Mouse (Mus musculus): ENCODE data around the gene Bcs1l.
A peak's percentile ranks its signal among the peaks of the same experiment; 100 is the strongest.

Gene Bcs1l

GRCm38 (mm10) chr1:74587773-74588445 is at the start of gene Bcs1l, which contains the start of gene Zfp142:
Bcs1l (plus strand) TSS chr1:74588289.
Zfp142 (minus strand) TSS chr1:74588246.
- DNase-seq (ENCODE audit: extremely low spot score, low read depth, low spot score) = peak; percentile 95

- DNase-seq (ENCODE audit: extremely low spot score, low read depth, low spot score) = no peak
Measured at GRCm38 (mm10) chr1:74538650-74539049, 49.4 kb upstream of the Bcs1l start.

- no peak for DNase-seq (ENCODE audit: extremely low spot score, low read depth, low spot score)
Measured at GRCm38 (mm10) chr1:74542451-74542961, 45.6 kb upstream of the Bcs1l start, which contains the start of gene Plcd4. Plcd4 (plus strand) TSS chr1:74542888.

- no peak for DNase-seq (ENCODE audit: extremely low spot score, low read depth, low spot score)
Measured at GRCm38 (mm10) chr1:74544184-74544583, 43.9 kb upstream of the Bcs1l start, which contains the start of gene Usp37. Usp37 (minus strand) TSS chr1:74544284.

- DNase-seq (ENCODE audit: extremely low spot score, low read depth, low spot score) = no peak
Measured at GRCm38 (mm10) chr1:74559061-74559460, 29.0 kb upstream of the Bcs1l start.

- no peak for DNase-seq (ENCODE audit: extremely low spot score, low read depth, low spot score)
Measured at GRCm38 (mm10) chr1:74565834-74566233, 22.3 kb upstream of the Bcs1l start.

- no peak for DNase-seq (ENCODE audit: extremely low spot score, low read depth, low spot score)
Measured at GRCm38 (mm10) chr1:74569739-74570719, 18.1 kb upstream of the Bcs1l start.

GRCm38 (mm10) chr1:74582621-74583020 is 5.5 kb upstream of the Bcs1l start:
- DNase-seq (ENCODE audit: extremely low spot score, low read depth, low spot score) = no peak

- DNase-seq (ENCODE audit: extremely low spot score, low read depth, low spot score) = no peak
Measured at GRCm38 (mm10) chr1:74584616-74585398, 3.3 kb upstream of the Bcs1l start.

GRCm38 (mm10) chr1:74587233-74587772 is 786 bp upstream of the Bcs1l start:
- DNase-seq (ENCODE audit: extremely low spot score, low read depth, low spot score) = peak; percentile 5

- DNase-seq (ENCODE audit: extremely low spot score, low read depth, low spot score) = no peak
Measured at GRCm38 (mm10) chr1:74594434-74594833, 6.3 kb downstream of the Bcs1l start.

GRCm38 (mm10) chr1:74600501-74601266 is 12.6 kb downstream of the Bcs1l start:
- no peak for DNase-seq (ENCODE audit: extremely low spot score, low read depth, low spot score)

GRCm38 (mm10) chr1:74601267-74601962 is 13.3 kb downstream of the Bcs1l start, which contains the start of the genes Rnf25 and Stk36:
Rnf25 (minus strand) TSS chr1:74601397.
Stk36 (plus strand) TSS chr1:74601445.
- peak; percentile 57 for DNase-seq (ENCODE audit: extremely low spot score, low read depth, low spot score)

- no peak for DNase-seq (ENCODE audit: extremely low spot score, low read depth, low spot score)
Measured at GRCm38 (mm10) chr1:74624183-74624582, 36.1 kb downstream of the Bcs1l start.

GRCm38 (mm10) chr1:74626076-74626475 is 38.0 kb downstream of the Bcs1l start:
- DNase-seq (ENCODE audit: extremely low spot score, low read depth, low spot score) = no peak

GRCm38 (mm10) chr1:74628001-74628400 is 39.9 kb downstream of the Bcs1l start:
- no peak for DNase-seq (ENCODE audit: extremely low spot score, low read depth, low spot score)

GRCm38 (mm10) chr1:74632734-74633133 is 44.6 kb downstream of the Bcs1l start:
- no peak for DNase-seq (ENCODE audit: extremely low spot score, low read depth, low spot score)
